Mouse (Mus musculus): ENCODE data around the gene Wdr64. TPM values are rescaled to one million over a fixed set of nuclear protein-coding genes. Genes with fewer than 3 reads are reported as not detected.

Gene Wdr64
- polyA plus RNA-seq, 1 experiment: not detected

DNA sequence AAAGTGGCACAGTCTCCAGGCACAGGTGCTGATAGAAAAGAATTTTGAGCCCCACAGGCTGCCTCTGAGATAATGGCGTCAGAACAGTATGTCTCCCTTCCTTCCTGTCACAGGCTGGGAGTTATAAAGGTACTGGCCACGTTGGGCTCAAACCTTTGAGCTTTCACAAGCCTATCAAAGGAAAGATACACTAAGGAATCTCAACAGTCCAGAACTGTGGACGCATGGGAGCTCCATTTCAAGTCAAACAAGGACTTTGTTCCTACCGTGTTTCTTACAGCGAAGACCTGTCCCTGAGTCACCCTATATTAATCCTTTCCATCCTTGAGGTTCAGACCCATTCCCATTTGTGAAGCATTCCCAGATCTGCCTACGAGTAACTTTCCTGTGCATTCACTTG is 20.9 kb upstream of the Wdr64 start:
- H3K4me3 ChIP-seq (ENCODE audit: insufficient read depth, low read depth, low read length): no peak overlapping the region
- TF ChIP-seq POLR2A (IDR thresholded peaks at IDR 0.05; ENCODE audit: insufficient read depth, low read depth, low read length) (no peak), CTCF (IDR thresholded peaks at IDR 0.05; ENCODE audit: insufficient read depth, low read depth, low read length) (no peak)
- H3K27ac ChIP-seq (ENCODE audit: insufficient read depth, low read depth, low read length): no peak overlapping the region
- WGBS: 89% methylated on average over 6 of the region's 6 CpGs
- no peaks in the 10 kb centered on the region for H3K4me1 ChIP-seq (ENCODE audit: control insufficient read depth, insufficient read depth, low read length)

DNA sequence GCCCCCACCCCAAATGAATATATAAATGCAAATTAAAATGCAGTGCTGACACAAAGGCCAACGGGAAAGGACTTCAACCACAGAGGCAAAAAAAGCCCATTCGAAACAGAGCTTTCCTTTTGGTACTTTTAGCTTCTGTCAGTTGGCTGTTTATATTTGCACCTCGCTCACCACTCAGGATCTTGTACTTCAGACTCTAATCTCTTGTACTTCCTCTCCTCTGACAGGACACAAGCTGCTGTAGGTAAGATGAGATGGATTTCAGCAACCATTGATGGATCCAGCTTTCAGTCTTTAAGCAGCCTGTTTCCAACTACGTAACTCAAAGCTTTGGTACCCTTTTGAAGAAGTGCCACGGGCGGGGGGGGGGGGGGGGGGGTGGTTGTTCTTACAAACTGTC is 17.4 kb upstream of the Wdr64 start:
- H3K4me1 ChIP-seq (ENCODE audit: control insufficient read depth, insufficient read depth, low read length): no peaks in the 10 kb centered on the region
- WGBS: 76% methylated on average over 6 of the region's 6 CpGs
- no peak for TF ChIP-seq CTCF (IDR thresholded peaks at IDR 0.05; ENCODE audit: insufficient read depth, low read depth, low read length)
- TF ChIP-seq POLR2A (IDR thresholded peaks at IDR 0.05; ENCODE audit: insufficient read depth, low read depth, low read length): no peak
- no peak overlapping the region for H3K4me3 ChIP-seq (ENCODE audit: insufficient read depth, low read depth, low read length)
- no peak overlapping the region for H3K27ac ChIP-seq (ENCODE audit: insufficient read depth, low read depth, low read length)

DNA sequence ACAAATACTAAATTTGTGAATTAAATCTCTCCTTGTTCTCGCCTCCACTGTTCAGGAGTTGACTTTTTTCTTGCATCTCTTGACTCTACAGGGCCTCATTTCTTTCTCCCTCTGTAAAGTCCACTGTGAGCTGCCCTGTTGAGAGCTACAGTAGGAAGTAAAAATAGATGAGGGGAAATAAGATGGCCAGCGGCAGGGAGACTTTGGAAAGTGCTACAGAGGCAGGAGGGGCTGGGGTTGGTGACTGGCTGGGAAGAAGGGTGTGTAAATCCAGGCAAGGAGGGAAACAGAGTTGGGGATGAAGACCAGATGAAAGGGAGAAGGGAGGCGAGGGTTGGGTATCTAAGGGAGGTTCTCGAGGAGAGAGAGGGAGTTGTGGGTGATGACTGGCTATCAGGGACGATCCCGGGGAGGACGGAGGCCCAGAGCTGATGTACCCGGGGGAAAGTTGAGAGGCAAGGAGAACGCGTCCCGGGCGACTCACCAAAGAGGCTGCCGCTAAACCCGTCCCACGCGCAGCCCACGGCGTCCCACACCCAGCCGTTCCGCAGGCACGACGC is 6.6 kb upstream of the Wdr64 start:
- Histone ChIP-seq H3K4me1 (ENCODE audit: control insufficient read depth, insufficient read depth, low read length) (0 out of 2 replicates have a peak, but pooled peaks cover 3% of the 10 kb centered on the region), H3K27ac (ENCODE audit: insufficient read depth, low read depth, low read length) (no peak overlapping the region), H3K4me3 (ENCODE audit: insufficient read depth, low read depth, low read length) (peak overlapping the region; percentile 96)
- TF ChIP-seq CTCF (IDR thresholded peaks at IDR 0.05; ENCODE audit: insufficient read depth, low read depth, low read length) (no peak), POLR2A (IDR thresholded peaks at IDR 0.05; ENCODE audit: insufficient read depth, low read depth, low read length) (no peak)
- under 1% methylated on average over 22 of the region's 22 CpGs for WGBS

DNA sequence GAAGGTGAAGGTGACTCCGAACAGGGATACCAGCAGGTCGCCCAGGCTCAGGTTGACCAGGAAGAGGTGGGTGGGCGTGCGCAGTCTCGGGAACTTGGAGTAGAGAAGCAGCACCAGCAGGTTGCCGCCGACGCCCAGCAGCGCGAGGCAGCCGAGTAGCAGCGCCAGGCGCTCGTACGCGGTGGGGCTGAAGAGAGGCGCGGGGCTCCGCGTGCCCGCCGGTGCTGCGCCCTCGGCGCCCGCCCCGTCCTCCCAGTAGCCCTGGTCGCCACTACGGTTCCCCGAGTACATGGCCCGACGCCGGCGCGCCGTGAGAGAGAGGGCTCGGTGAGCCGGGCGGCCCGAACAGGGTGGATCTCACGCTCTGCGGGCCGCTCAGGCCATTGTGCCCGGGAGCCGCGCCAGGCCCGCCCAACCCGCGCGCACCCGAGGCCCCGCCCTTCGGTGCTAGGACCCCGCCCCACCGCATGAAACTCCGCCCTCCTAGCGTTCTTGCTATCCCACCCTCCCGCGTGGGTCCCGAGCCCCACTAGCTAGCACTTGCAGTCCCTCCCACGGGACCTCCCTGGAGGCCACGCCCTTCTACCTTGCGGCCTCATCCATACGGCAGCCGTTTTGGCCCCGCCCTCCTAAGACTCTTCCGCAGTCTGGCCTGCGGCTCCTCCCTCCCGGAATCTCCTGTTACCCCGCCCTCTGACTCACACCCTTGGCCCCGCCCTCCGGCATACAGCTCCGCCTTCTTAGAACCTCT is 6.0 kb upstream of the Wdr64 start, which contains the start of the genes Opn3 and Chml:
Gene Opn3 (minus strand): TSS at position 531 of the 751 bp plus-strand sequence.
Gene Chml (minus strand): TSS at position 656 of the 751 bp plus-strand sequence.
- 0 out of 2 replicates have a peak, but pooled peaks cover 3% of the 10 kb centered on the region for H3K4me1 ChIP-seq (ENCODE audit: control insufficient read depth, insufficient read depth, low read length)
- TF ChIP-seq POLR2A (IDR thresholded peaks at IDR 0.05; ENCODE audit: insufficient read depth, low read depth, low read length) (peak; percentile 58), CTCF (IDR thresholded peaks at IDR 0.05; ENCODE audit: insufficient read depth, low read depth, low read length) (no peak)
- peak within 1 kb of the TSS; percentile 96 for H3K4me3 ChIP-seq (ENCODE audit: insufficient read depth, low read depth, low read length)
- under 1% methylated on average over 71 of the region's 73 CpGs for WGBS
- H3K27ac ChIP-seq (ENCODE audit: insufficient read depth, low read depth, low read length): no peak within 1 kb of the TSS

DNA sequence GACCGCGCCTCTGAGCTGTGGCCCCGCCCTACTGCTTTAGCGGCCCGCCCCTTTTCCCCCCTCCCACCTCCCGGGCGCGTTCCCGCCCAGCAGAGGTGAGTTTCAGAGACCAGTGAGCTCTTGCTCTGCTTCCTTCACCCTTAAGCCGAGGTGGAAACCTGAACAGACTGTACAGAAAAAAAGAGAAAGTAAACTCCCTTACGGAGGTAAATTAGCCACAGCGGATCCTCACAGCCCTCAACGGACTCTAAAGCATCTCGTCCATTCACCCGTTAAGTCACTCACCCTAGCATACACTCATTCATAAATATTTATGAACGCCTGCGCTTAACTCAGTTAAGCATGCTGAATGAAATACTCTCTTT is 5.4 kb upstream of the Wdr64 start:
- peak overlapping the region; percentile 96 for H3K4me3 ChIP-seq (ENCODE audit: insufficient read depth, low read depth, low read length)
- H3K27ac ChIP-seq (ENCODE audit: insufficient read depth, low read depth, low read length): no peak overlapping the region
- TF ChIP-seq CTCF (IDR thresholded peaks at IDR 0.05; ENCODE audit: insufficient read depth, low read depth, low read length) (no peak), POLR2A (IDR thresholded peaks at IDR 0.05; ENCODE audit: insufficient read depth, low read depth, low read length) (no peak)
- 0 out of 2 replicates have a peak, but pooled peaks cover 3% of the 10 kb centered on the region for H3K4me1 ChIP-seq (ENCODE audit: control insufficient read depth, insufficient read depth, low read length)
- 0% methylated on average over 17 of the region's 17 CpGs for WGBS

DNA sequence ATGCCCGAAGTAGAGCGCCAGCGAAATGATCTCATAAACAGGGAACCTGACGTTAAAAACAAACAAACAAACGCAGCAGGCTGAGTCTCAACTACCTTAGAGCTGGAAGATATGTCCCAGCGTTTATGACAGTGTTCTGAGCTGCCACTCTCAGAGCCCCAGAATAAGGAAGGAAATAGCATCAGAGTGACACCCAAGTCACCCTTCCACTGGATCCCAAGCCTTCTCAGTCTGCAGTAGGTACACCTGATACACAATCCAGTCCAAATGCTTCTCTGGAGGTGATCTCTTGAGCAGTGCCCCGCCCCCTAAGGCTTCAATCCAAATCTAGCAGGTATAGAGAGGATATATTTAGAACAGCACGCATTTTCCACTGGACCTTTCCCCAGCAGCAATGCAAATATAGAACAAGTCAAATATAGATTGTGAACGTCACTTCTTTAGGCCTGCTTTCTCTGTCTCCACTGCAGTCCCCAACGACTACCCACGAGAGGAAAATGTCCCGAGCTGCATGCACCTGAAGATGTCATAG is 4.9 kb upstream of the Wdr64 start:
- 25% methylated on average over 12 of the region's 12 CpGs for WGBS
- Histone ChIP-seq H3K4me3 (ENCODE audit: insufficient read depth, low read depth, low read length) (no peak overlapping the region), H3K27ac (ENCODE audit: insufficient read depth, low read depth, low read length) (no peak overlapping the region), H3K4me1 (ENCODE audit: control insufficient read depth, insufficient read depth, low read length) (0 out of 2 replicates have a peak, but pooled peaks cover 3% of the 10 kb centered on the region)
- no peak for TF ChIP-seq POLR2A (IDR thresholded peaks at IDR 0.05; ENCODE audit: insufficient read depth, low read depth, low read length)
- no peak for TF ChIP-seq CTCF (IDR thresholded peaks at IDR 0.05; ENCODE audit: insufficient read depth, low read depth, low read length)

DNA sequence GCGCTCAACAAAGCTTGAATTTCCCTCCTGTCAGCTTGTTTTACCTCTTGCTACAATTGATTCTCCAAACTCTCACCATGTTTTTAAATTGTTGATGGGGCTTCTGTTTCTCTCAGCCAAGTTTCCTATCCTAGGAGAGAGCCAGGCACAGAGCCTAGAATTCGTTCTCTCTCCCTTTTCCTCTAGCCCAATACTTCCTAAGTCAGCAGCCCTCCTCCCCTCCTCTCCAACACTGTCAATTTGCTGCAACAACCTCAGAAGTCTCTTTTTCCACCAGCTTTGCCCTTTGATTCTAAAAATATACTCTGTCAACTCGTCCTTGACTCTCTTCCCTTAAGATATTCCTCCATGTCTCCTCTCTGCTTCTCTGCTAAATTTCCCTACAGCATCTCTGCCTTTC is 982 bp downstream of the Wdr64 start:
- H3K27ac ChIP-seq (ENCODE audit: insufficient read depth, low read depth, low read length): no peak overlapping the region
- H3K4me3 ChIP-seq (ENCODE audit: insufficient read depth, low read depth, low read length): no peak overlapping the region
- 42% methylated on average over 3 of the region's 3 CpGs for WGBS
- H3K4me1 ChIP-seq (ENCODE audit: control insufficient read depth, insufficient read depth, low read length): no peaks in the 10 kb centered on the region
- TF ChIP-seq POLR2A (IDR thresholded peaks at IDR 0.05; ENCODE audit: insufficient read depth, low read depth, low read length): no peak

DNA sequence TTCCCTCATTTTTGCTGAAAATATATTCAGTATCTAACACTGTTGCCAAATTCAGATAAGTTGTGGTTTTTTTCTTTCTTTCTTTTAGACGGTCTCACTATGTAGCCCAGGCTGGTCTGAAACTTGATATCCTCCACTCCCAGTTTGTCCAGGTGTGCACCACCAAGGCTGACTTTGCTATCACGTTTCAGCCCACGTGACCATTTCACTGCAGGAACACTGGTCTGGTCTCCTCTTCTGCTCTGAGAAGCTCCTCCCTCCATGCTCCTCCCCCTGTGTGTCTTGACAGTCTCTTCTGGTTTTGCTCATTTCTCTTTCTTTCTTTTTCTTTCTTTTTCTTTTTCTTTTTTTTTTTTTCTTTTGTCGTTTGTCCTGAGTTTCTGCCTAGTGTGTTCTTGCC is 1.4 kb downstream of the Wdr64 start:
- TF ChIP-seq CTCF (IDR thresholded peaks at IDR 0.05; ENCODE audit: insufficient read depth, low read depth, low read length) (no peak), POLR2A (IDR thresholded peaks at IDR 0.05; ENCODE audit: insufficient read depth, low read depth, low read length) (no peak)
- no peak overlapping the region for H3K27ac ChIP-seq (ENCODE audit: insufficient read depth, low read depth, low read length)
- 40% methylated on average over 4 of the region's 4 CpGs for WGBS
- no peaks in the 10 kb centered on the region for H3K4me1 ChIP-seq (ENCODE audit: control insufficient read depth, insufficient read depth, low read length)
- no peak overlapping the region for H3K4me3 ChIP-seq (ENCODE audit: insufficient read depth, low read depth, low read length)

DNA sequence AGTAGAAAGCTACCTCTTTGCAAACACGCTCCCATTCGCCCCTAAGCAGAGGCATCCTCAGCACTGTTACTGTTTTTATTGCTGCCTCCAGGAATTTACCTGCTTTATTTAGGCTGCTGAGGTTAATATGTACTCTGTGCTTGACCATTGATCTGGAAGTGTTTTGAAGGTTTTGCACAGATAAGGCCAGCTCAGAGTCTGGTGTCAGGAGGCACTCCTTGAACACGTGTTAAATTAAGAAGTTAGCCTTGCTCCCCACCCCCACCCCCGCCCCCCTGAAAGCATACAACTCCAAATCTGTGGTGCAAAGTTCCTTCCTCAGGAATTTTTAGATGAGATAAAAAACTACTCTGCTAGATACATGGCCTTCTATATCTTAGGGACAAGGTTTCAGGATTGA is 2.8 kb downstream of the Wdr64 start:
- no peak overlapping the region for H3K4me3 ChIP-seq (ENCODE audit: insufficient read depth, low read depth, low read length)
- no peaks in the 10 kb centered on the region for H3K4me1 ChIP-seq (ENCODE audit: control insufficient read depth, insufficient read depth, low read length)
- no peak for TF ChIP-seq CTCF (IDR thresholded peaks at IDR 0.05; ENCODE audit: insufficient read depth, low read depth, low read length)
- TF ChIP-seq POLR2A (IDR thresholded peaks at IDR 0.05; ENCODE audit: insufficient read depth, low read depth, low read length): no peak
- WGBS: 77% methylated on average over 4 of the region's 4 CpGs
- H3K27ac ChIP-seq (ENCODE audit: insufficient read depth, low read depth, low read length): no peak overlapping the region

Data from olfactory bulb, adult 2 months (tissue).